Mouse (Mus musculus): ENCODE measurements around the gene Enho. TPM values are rescaled to one million over a fixed set of nuclear protein-coding genes. Genes with fewer than 3 reads are reported as not detected.

Gene Enho
- polyA plus RNA-seq, 1 experiment from 2014 or later, result 8.7 TPM

GRCm38 (mm10) chr4:41638828-41639213, 1.3 kb downstream of the Enho start:
- Histone ChIP-seq H3K27me3 (peaks cover 28% of the 10 kb centered on the region), H3K4me2 (peak overlapping the region; percentile 86), H3K4me3 (no peak overlapping the region), H3K36me3 (no peaks in the 10 kb centered on the region), H3K4me1 (peaks cover 31% of the 10 kb centered on the region), H3K9me3 (no peaks in the 10 kb centered on the region), H3K9ac (no peak overlapping the region), H3K27ac (no peak overlapping the region)
- no peak for ATAC-seq (ENCODE audit: insufficient number of reproducible peaks, low FRiP score, low TSS enrichment, low read depth)
- WGBS, result 78% methylated on average over 6 of the region's 6 CpGs

GRCm38 (mm10) chr4:41638186-41638731, 1.9 kb downstream of the Enho start:
- Histone ChIP-seq H3K27me3 (peaks cover 28% of the 10 kb centered on the region), H3K36me3 (no peaks in the 10 kb centered on the region), H3K4me1 (peaks cover 31% of the 10 kb centered on the region), H3K4me3 (no peak overlapping the region), H3K4me2 (no peak overlapping the region), H3K27ac (no peak overlapping the region), H3K9ac (no peak overlapping the region), H3K9me3 (no peaks in the 10 kb centered on the region)
- no peak for ATAC-seq (ENCODE audit: insufficient number of reproducible peaks, low FRiP score, low TSS enrichment, low read depth)
- WGBS, result 91% methylated on average over 10 of the region's 10 CpGs

- H3K9me3 ChIP-seq, result no peaks in the 10 kb centered on the region
- no peaks in the 10 kb centered on the region for H3K36me3 ChIP-seq
- 67% methylated on average over 10 of the region's 10 CpGs for WGBS
- ATAC-seq (ENCODE audit: insufficient number of reproducible peaks, low FRiP score, low TSS enrichment, low read depth), result no peak
- H3K9ac ChIP-seq, result no peak overlapping the region
- H3K4me1 ChIP-seq, result peaks cover 35% of the 10 kb centered on the region
- H3K27me3 ChIP-seq, result peaks cover 36% of the 10 kb centered on the region
- H3K4me3 ChIP-seq, result no peak overlapping the region
- H3K4me2 ChIP-seq, result no peak overlapping the region
- no peak overlapping the region for H3K27ac ChIP-seq
Observed at GRCm38 (mm10) chr4:41636882-41637635, 3.1 kb downstream of the Enho start.

GRCm38 (mm10) chr4:41636366-41636765, 3.8 kb downstream of the Enho start:
- Histone ChIP-seq H3K9ac (no peak overlapping the region), H3K27me3 (peaks cover 38% of the 10 kb centered on the region), H3K4me3 (no peak overlapping the region), H3K9me3 (no peaks in the 10 kb centered on the region), H3K27ac (no peak overlapping the region), H3K4me2 (no peak overlapping the region), H3K36me3 (no peaks in the 10 kb centered on the region), H3K4me1 (peaks cover 42% of the 10 kb centered on the region)
- 25% methylated on average over 7 of the region's 7 CpGs for WGBS
- ATAC-seq (ENCODE audit: insufficient number of reproducible peaks, low FRiP score, low TSS enrichment, low read depth), result no peak

GRCm38 (mm10) chr4:41635906-41636305, 4.2 kb downstream of the Enho start:
- H3K9ac ChIP-seq, result no peak overlapping the region
- no peak for ATAC-seq (ENCODE audit: insufficient number of reproducible peaks, low FRiP score, low TSS enrichment, low read depth)
- no peak overlapping the region for H3K4me3 ChIP-seq
- no peaks in the 10 kb centered on the region for H3K36me3 ChIP-seq
- no peak overlapping the region for H3K4me2 ChIP-seq
- H3K27ac ChIP-seq, result no peak overlapping the region
- peaks cover 46% of the 10 kb centered on the region for H3K4me1 ChIP-seq
- no peaks in the 10 kb centered on the region for H3K9me3 ChIP-seq
- peaks cover 42% of the 10 kb centered on the region for H3K27me3 ChIP-seq
- WGBS, result 48% methylated on average over 2 of the region's 2 CpGs

- Histone ChIP-seq H3K9ac (no peak overlapping the region), H3K36me3 (no peaks in the 10 kb centered on the region), H3K27me3 (peaks cover 49% of the 10 kb centered on the region), H3K9me3 (no peaks in the 10 kb centered on the region), H3K4me3 (no peak overlapping the region), H3K4me1 (peaks cover 44% of the 10 kb centered on the region), H3K27ac (no peak overlapping the region), H3K4me2 (no peak overlapping the region)
- WGBS, result 69% methylated on average over 8 of the region's 8 CpGs
- ATAC-seq (ENCODE audit: insufficient number of reproducible peaks, low FRiP score, low TSS enrichment, low read depth), result no peak
Observed at GRCm38 (mm10) chr4:41635224-41635623, 4.9 kb downstream of the Enho start.

GRCm38 (mm10) chr4:41634631-41635030, 5.5 kb downstream of the Enho start:
- ATAC-seq (ENCODE audit: insufficient number of reproducible peaks, low FRiP score, low TSS enrichment, low read depth), result no peak
- no peak overlapping the region for H3K9ac ChIP-seq
- H3K4me2 ChIP-seq, result no peak overlapping the region
- no peaks in the 10 kb centered on the region for H3K36me3 ChIP-seq
- 83% methylated on average over 8 of the region's 8 CpGs for WGBS
- H3K4me3 ChIP-seq, result no peak overlapping the region
- H3K27ac ChIP-seq, result no peak overlapping the region
- no peaks in the 10 kb centered on the region for H3K9me3 ChIP-seq
- H3K27me3 ChIP-seq, result peaks cover 55% of the 10 kb centered on the region
- H3K4me1 ChIP-seq, result peaks cover 41% of the 10 kb centered on the region

GRCm38 (mm10) chr4:41633001-41633400, 7.1 kb downstream of the Enho start:
- Histone ChIP-seq H3K4me3 (no peak overlapping the region), H3K9ac (no peak overlapping the region), H3K4me1 (peaks cover 46% of the 10 kb centered on the region), H3K9me3 (no peaks in the 10 kb centered on the region), H3K27me3 (peaks cover 45% of the 10 kb centered on the region), H3K27ac (no peak overlapping the region), H3K36me3 (no peaks in the 10 kb centered on the region), H3K4me2 (no peak overlapping the region)
- 58% methylated on average over 9 of the region's 9 CpGs for WGBS
- ATAC-seq (ENCODE audit: insufficient number of reproducible peaks, low FRiP score, low TSS enrichment, low read depth), result no peak

GRCm38 (mm10) chr4:41631390-41631789, 8.7 kb downstream of the Enho start:
- peaks cover 37% of the 10 kb centered on the region for H3K27me3 ChIP-seq
- no peak overlapping the region for H3K4me2 ChIP-seq
- 7% methylated on average over 11 of the region's 11 CpGs for WGBS
- no peak overlapping the region for H3K9ac ChIP-seq
- H3K4me1 ChIP-seq, result peaks cover 47% of the 10 kb centered on the region
- no peak overlapping the region for H3K27ac ChIP-seq
- H3K9me3 ChIP-seq, result no peaks in the 10 kb centered on the region
- no peak for ATAC-seq (ENCODE audit: insufficient number of reproducible peaks, low FRiP score, low TSS enrichment, low read depth)
- H3K36me3 ChIP-seq, result no peaks in the 10 kb centered on the region
- no peak overlapping the region for H3K4me3 ChIP-seq

GRCm38 (mm10) chr4:41630196-41630595, 9.9 kb downstream of the Enho start:
- Histone ChIP-seq H3K27me3 (peaks cover 44% of the 10 kb centered on the region), H3K4me1 (peaks cover 39% of the 10 kb centered on the region), H3K4me2 (no peak overlapping the region), H3K36me3 (no peaks in the 10 kb centered on the region), H3K4me3 (no peak overlapping the region), H3K9me3 (no peaks in the 10 kb centered on the region), H3K9ac (no peak overlapping the region), H3K27ac (no peak overlapping the region)
- 56% methylated on average over 6 of the region's 6 CpGs for WGBS
- ATAC-seq (ENCODE audit: insufficient number of reproducible peaks, low FRiP score, low TSS enrichment, low read depth), result no peak

- H3K9me3 ChIP-seq, result no peaks in the 10 kb centered on the region
- ATAC-seq (ENCODE audit: insufficient number of reproducible peaks, low FRiP score, low TSS enrichment, low read depth), result peak; percentile 46
- peak overlapping the region; percentile 73 for H3K27ac ChIP-seq
- H3K4me3 ChIP-seq, result no peak overlapping the region
- no peaks in the 10 kb centered on the region for H3K36me3 ChIP-seq
- 0 out of 2 replicates have a peak overlapping the region, but pooled peaks have one; percentile 17 for H3K4me2 ChIP-seq
- H3K27me3 ChIP-seq, result peaks cover 51% of the 10 kb centered on the region
- WGBS, result 4% methylated on average over 8 of the region's 8 CpGs
- no peak overlapping the region for H3K9ac ChIP-seq
- H3K4me1 ChIP-seq, result peaks cover 39% of the 10 kb centered on the region
Observed at GRCm38 (mm10) chr4:41628202-41628927, 11.8 kb downstream of the Enho start.

GRCm38 (mm10) chr4:41622071-41622470, 18.1 kb downstream of the Enho start:
- Histone ChIP-seq H3K4me1 (peaks cover 5% of the 10 kb centered on the region; the same call in 1 of the 2 replicates), H3K4me3 (no peak overlapping the region), H3K9me3 (no peaks in the 10 kb centered on the region), H3K4me2 (no peak overlapping the region), H3K27ac (no peak overlapping the region), H3K27me3 (peaks cover 48% of the 10 kb centered on the region), H3K36me3 (no peaks in the 10 kb centered on the region), H3K9ac (no peak overlapping the region)
- no peak for ATAC-seq (ENCODE audit: insufficient number of reproducible peaks, low FRiP score, low TSS enrichment, low read depth)
- 87% methylated on average over 14 of the region's 14 CpGs for WGBS
